Mouse (Mus musculus) stomach, postnatal 0 days (tissue): ENCODE measurements around the gene Itgb8.

ENCODE experiments used
- CTCF ChIP-seq: IDR thresholded peaks from 2 replicates; pipeline ENCODE4 v1.5.1; 2016; ENCODE audit warnings: antibody characterized with exemption, low read depth, mild to moderate bottlenecking, moderate library complexity
- EP300 ChIP-seq: optimal IDR thresholded peaks from 2 replicates; pipeline ENCODE3; 2016; ENCODE audit warnings: antibody characterized with exemption

DNA sequence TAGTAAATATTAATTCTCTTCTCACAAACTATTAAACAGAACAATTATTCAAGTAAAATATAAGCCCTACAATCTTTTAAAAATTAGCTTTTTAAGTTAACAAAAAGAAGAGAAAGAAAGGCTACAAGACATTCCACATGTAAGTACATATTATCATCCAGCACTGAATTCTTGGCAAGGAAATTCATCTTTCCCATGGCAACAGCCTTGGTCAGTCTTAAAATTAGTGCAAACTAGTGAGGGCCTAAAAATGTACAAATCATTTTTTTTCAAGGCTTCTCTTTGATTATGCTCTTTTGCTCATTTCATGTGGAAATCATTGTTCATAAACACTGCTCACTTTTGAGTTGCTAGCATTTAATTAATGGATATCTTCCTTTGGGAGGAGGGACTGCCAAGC, 77.8 kb downstream of the Itgb8 start:
- TF ChIP-seq EP300 (no peak), CTCF (no peak)
